Comparison of ENCODE assay signal across 9 mouse cellular contexts in genomic region chr10:46697363-46698246, GRCm38 (mm10).
A peak's percentile ranks its signal among the peaks of the same experiment; 100 is the strongest.
DNase-seq lines count a peak whose midpoint lies in the region; ATAC-seq lines count a peak whose summit lies in the region.
"Had no signal": no experiment of that assay in that cellular context is flagged by ENCODE, and none has a peak within 500 bp of the region (broad histone marks: within the 10 kb centered on the region; RNA-seq: fewer than 3 reads in every experiment).

No protein-coding gene starts in this region.

- no peak overlapping the region for H3K9ac ChIP-seq in heart, embryonic 16.5 days (ENCODE audit: low read length)
- H3K9ac ChIP-seq in neural tube, embryonic 14.5 days (replicated peaks; ENCODE audit: low read depth, low read length) = no peak overlapping the region

- no peaks in the 10 kb centered on the region for H3K4me1 ChIP-seq in heart, embryonic 16.5 days (ENCODE audit: control insufficient read depth, insufficient read depth, low read length)
- no peaks in the 10 kb centered on the region for H3K4me1 ChIP-seq in neural tube, embryonic 14.5 days (ENCODE audit: control insufficient read depth, insufficient read depth, low read length)

- no peaks in the 10 kb centered on the region for H3K36me3 ChIP-seq in heart, embryonic 16.5 days (ENCODE audit: control insufficient read depth, insufficient read depth)
- no peaks in the 10 kb centered on the region for H3K36me3 ChIP-seq in neural tube, embryonic 14.5 days (ENCODE audit: control insufficient read depth, insufficient read depth, low read length)

- H3K4me3 ChIP-seq in heart, embryonic 16.5 days (ENCODE audit: low read length) = no peak overlapping the region
- no peak overlapping the region for H3K4me3 ChIP-seq in neural tube, embryonic 14.5 days (ENCODE audit: low read depth, low read length)

- ATAC-seq in heart, embryonic 16.5 days (replicated peaks; ENCODE audit: extremely low read depth, insufficient read depth, low FRiP score) = peak; percentile 85
- peak; percentile 95 for ATAC-seq in neural tube, embryonic 14.5 days (ENCODE audit: low read depth)
- no peak for ATAC-seq in megakaryocyte-erythroid progenitor cell, adult 5-6 weeks (replicated peaks; ENCODE audit: low FRiP score, low TSS enrichment, poor library complexity, severe bottlenecking)

- peak; percentile 3 for DNase-seq in testis, postnatal 14 days (ENCODE audit: low spot score)
- no peak for DNase-seq in testis, postnatal 10 days (ENCODE audit: low spot score)
- DNase-seq in cerebellum, postnatal 25 days = peak; percentile 22 to 31
- DNase-seq in layer of hippocampus, postnatal 36 days = peak; percentile 15 to 17
- no peak for DNase-seq in kidney, adult 11 months

- no peak overlapping the region for H3K4me2 ChIP-seq in heart, embryonic 16.5 days (ENCODE audit: low read depth, low read length)
- no peak overlapping the region for H3K4me2 ChIP-seq in neural tube, embryonic 14.5 days (ENCODE audit: low read depth, low read length)

- 0 out of 2 replicates have a peak overlapping the region, but pooled peaks have one; percentile 44 for H3K27ac ChIP-seq in heart, embryonic 16.5 days (ENCODE audit: low read length)
- no peak overlapping the region for H3K27ac ChIP-seq in neural tube, embryonic 14.5 days (ENCODE audit: low read depth, low read length)
- H3K27ac ChIP-seq: macrophage had no signal

- WGBS in heart, embryonic 16.5 days = 31% methylated on average over 2 of the region's 2 CpGs
- 31% methylated on average over 2 of the region's 2 CpGs for WGBS in neural tube, embryonic 14.5 days

- no peaks in the 10 kb centered on the region for H3K27me3 ChIP-seq in heart, embryonic 16.5 days (ENCODE audit: control insufficient read depth, insufficient read depth, low read length)
- H3K27me3 ChIP-seq in neural tube, embryonic 14.5 days (ENCODE audit: control insufficient read depth, insufficient read depth, low read length) = no peaks in the 10 kb centered on the region

- H3K9me3 ChIP-seq in heart, embryonic 16.5 days (replicated peaks; ENCODE audit: control insufficient read depth, low read length) = no peaks in the 10 kb centered on the region
- H3K9me3 ChIP-seq in neural tube, embryonic 14.5 days (ENCODE audit: control insufficient read depth, low read length) = no peaks in the 10 kb centered on the region

Comparison
In these comparisons a context has a peak if more than half of its experiments do, and no peak if none do; other contexts are left out.
1. DNase-seq: peak in testis, postnatal 14 days (single experiment), cerebellum, postnatal 25 days (2 of 2) and layer of hippocampus, postnatal 36 days (2 of 2); none in testis, postnatal 10 days (single experiment) and kidney, adult 11 months (single experiment).